Mouse (Mus musculus): ENCODE results near the gene Gse1.

- TF ChIP-seq POLR2A (IDR thresholded peaks at IDR 0.05; ENCODE audit: borderline replicate concordance, insufficient read depth, low read length) (no peak), CTCF (IDR thresholded peaks at IDR 0.05; ENCODE audit: borderline replicate concordance, insufficient read depth, low read depth, low read length) (no peak)
These were observed 1.3 kb upstream of the Gse1 start for GRCm38 (mm10) chr8:120226700-120227577.

Measured in cerebellum, adult 2 months (tissue).